Mouse (Mus musculus) liver, embryonic 15.5 days (tissue): ENCODE results near the gene Plekha5. TPM values are rescaled to one million over a fixed set of nuclear protein-coding genes. Genes with fewer than 3 reads are reported as not detected.

Experiments used
- ATAC-seq: fragments of 200-750 bp; cut with Nextera tagmentation; 2 replicates; pipeline ENCODE4 v1.8.0; 2017; ENCODE audit warnings: moderate number of reproducible peaks, mild to moderate bottlenecking, moderate library complexity; ENCODE audit not compliant: insufficient read depth
- H3K27ac ChIP-seq: fragments of 300-500 bp; sonication (generic); replicated peaks from 2 replicates; pipeline ENCODE4 v1.5.1; 2015; ENCODE audit warnings: mild to moderate bottlenecking, inconsistent platforms
- H3K27me3 ChIP-seq: fragments of 300-500 bp; sonication (generic); 2 replicates; pipeline ENCODE4 v1.6.1; 2015; ENCODE audit warnings: mild to moderate bottlenecking, inconsistent platforms
- H3K36me3 ChIP-seq: fragments of 300-500 bp; sonication (generic); replicated peaks from 2 replicates; pipeline ENCODE4 v1.6.1; 2015; ENCODE audit warnings: moderate library complexity, mild to moderate bottlenecking, inconsistent platforms
- H3K4me1 ChIP-seq: fragments of 300-500 bp; sonication (generic); replicated peaks from 2 replicates; pipeline ENCODE4 v1.6.1; 2015; ENCODE audit warnings: inconsistent platforms
- H3K4me2 ChIP-seq: fragments of 300-500 bp; sonication (generic); 2 replicates; pipeline ENCODE4 v1.6.1; 2015; ENCODE audit warnings: moderate library complexity, mild to moderate bottlenecking, inconsistent platforms
- H3K4me3 ChIP-seq: fragments of 300-500 bp; sonication (generic); replicated peaks from 2 replicates; pipeline ENCODE4 v1.5.1; 2015; ENCODE audit warnings: mild to moderate bottlenecking, inconsistent platforms
- H3K9ac ChIP-seq: fragments of 300-500 bp; sonication (generic); 2 replicates; pipeline ENCODE4 v1.6.1; 2015; ENCODE audit warnings: moderate library complexity, mild to moderate bottlenecking, inconsistent platforms
- H3K9me3 ChIP-seq: fragments of 300-500 bp; sonication (generic); replicated peaks from 2 replicates; pipeline ENCODE4 v1.6.1; 2016; ENCODE audit warnings: inconsistent platforms
- WGBS: fragments of 180-500 bp; shearing (Covaris S2); methylation state at CpG from one replicate; pipeline ENCODE4 v1.1.7; 2015; ENCODE audit warnings: mixed read lengths; ENCODE audit not compliant: insufficient replicate concordance; 5-methylcytosine and 5-hydroxymethylcytosine counted together
- polyA plus RNA-seq: library from polyadenylated mRNA; unstranded; fragments of >200 nt; fragmentation: Nextera tagmentation; extraction: Ambion mirVana; gene quantifications from 2 replicates; pipeline ENCODE4 v1.2.1, GENCODE M21; 2015

The Plekha5 gene
- polyA plus RNA-seq, 1 experiment from 2014 or later = 4.0 TPM

DNA sequence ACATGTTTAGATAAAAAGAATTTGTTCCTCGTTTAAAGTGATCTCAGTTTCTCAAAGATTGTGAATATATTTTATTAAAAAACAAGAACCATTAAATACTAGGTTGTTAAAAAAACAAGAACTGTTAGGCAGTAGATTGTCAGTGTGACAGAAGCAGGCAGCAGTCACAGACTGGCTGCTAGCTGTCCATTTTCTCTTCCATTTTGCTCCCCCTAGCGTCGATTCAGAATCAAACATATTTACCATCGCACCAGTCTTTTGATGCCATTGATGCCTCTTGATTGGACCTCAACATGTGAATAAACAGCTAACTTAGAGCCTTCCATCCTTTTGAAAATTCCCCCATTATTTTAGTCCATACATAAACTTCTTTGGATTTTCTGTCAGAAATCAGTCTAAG, 130.4 kb downstream of the Plekha5 start:
- no peaks in the 10 kb centered on the region for H3K4me1 ChIP-seq
- H3K9ac ChIP-seq = no peak overlapping the region
- no peaks in the 10 kb centered on the region; the same call in 1 of the 2 replicates for H3K36me3 ChIP-seq
- H3K4me2 ChIP-seq = no peak overlapping the region
- H3K9me3 ChIP-seq = no peaks in the 10 kb centered on the region
- 64% methylated on average over 4 of the region's 4 CpGs for WGBS
- no peaks in the 10 kb centered on the region for H3K27me3 ChIP-seq
- no peak for ATAC-seq
- no peak overlapping the region for H3K4me3 ChIP-seq
- no peak overlapping the region for H3K27ac ChIP-seq

DNA sequence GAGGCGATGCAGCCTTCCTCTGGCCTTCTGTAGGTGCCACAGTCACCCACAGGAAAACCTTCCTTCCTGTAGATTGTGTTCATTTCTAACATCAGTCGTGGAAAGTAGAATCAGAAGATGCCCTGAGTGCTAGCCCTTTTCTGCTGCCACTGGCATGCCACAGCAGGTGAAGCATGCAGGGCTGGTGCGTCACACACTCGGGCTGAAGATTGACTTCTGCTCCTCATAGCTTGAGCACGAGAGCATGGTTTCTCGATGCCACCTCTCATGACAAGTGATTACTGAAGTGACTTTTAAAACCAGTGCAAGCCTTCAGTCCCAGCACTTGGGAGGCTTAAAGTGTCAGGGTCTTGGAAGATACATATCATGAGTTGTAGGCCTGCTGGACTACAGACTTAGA, 135.6 kb downstream of the Plekha5 start:
- no peak overlapping the region for H3K4me2 ChIP-seq
- no peak overlapping the region for H3K27ac ChIP-seq
- no peaks in the 10 kb centered on the region for H3K36me3 ChIP-seq
- no peak overlapping the region for H3K9ac ChIP-seq
- ATAC-seq = no peak
- H3K4me3 ChIP-seq = no peak overlapping the region
- H3K9me3 ChIP-seq = no peaks in the 10 kb centered on the region
- no peaks in the 10 kb centered on the region for H3K27me3 ChIP-seq
- 62% methylated on average over 6 of the region's 6 CpGs for WGBS
- peaks cover 6% of the 10 kb centered on the region; the same call in 1 of the 2 replicates for H3K4me1 ChIP-seq

DNA sequence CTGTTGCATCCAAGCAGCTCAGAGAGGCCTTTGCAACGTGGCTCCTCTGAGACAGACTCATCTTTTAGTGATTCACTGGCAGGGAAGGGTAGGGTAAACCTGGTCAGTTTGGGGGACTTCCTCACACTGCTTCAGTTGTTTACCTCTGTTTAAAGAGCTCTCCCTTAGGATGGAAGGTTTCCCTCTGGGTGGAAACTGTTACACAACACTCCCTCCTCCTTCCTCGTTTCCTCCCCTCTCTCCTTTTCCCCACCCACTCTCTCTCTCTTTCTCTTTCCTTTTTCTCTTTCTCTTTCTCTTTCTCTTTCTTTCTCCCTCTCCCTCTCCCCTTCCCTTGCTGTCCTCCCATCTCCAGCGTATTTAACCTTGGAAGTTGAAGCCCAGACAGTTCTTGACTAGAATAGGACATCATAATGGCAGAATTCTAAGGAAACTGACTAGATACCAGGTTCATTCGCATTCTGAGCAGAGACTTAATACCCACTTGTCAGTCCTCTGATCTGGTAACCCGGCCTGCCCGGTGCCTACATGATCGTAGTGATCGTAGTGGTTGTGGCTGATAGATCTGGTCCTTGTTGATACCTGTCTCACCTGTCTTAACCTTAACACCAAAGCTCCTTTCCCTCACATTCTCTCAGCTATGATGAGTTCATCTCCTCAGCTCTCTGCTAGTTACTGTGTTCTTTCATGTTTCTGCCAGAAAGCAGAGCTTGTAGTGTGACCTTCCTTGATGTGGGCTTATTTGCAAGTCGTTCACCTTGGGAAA, 137.5 kb downstream of the Plekha5 start:
- Histone ChIP-seq H3K4me2 (no peak overlapping the region), H3K27ac (no peak overlapping the region), H3K9me3 (no peaks in the 10 kb centered on the region), H3K4me1 (peaks cover 6% of the 10 kb centered on the region; the same call in 1 of the 2 replicates), H3K9ac (no peak overlapping the region), H3K27me3 (no peaks in the 10 kb centered on the region), H3K4me3 (no peak overlapping the region), H3K36me3 (no peaks in the 10 kb centered on the region)
- WGBS = 63% methylated on average over 9 of the region's 9 CpGs
- ATAC-seq = no peak

DNA sequence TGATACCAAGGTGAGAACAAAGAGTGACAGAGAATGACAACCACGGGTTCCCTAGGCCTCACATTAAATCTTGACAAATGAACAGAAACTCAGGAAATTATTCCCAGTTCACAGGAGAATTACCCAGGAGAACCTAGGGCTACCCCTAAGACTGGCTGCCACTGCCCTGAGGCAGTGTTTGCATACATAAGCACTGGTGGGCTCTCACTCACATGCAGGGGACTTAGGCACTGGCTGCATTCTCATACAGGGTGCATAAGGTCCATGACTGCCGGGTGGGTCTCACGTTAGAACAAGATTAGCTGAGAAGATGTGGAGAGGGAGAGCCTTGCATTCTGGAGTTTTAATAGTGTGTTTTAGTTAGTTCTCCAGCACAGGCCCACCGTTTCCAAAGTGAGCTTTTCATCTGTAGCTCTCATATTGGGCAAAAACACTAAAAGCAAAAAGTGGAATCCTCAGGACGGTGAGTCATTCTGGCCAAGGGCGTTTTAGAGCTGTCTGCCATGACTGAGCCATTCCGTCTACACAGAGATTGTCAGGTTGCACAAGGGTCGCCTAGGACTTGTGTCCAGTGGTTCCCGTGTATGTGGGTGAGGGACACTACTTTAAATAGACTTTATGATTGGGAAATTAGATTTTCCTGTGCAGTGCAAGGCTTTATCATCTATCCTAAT, 138.2 kb downstream of the Plekha5 start:
- Histone ChIP-seq H3K36me3 (no peaks in the 10 kb centered on the region), H3K4me3 (no peak overlapping the region), H3K27ac (no peak overlapping the region), H3K4me1 (peaks cover 6% of the 10 kb centered on the region; the same call in 1 of the 2 replicates), H3K4me2 (no peak overlapping the region), H3K9me3 (no peaks in the 10 kb centered on the region), H3K27me3 (no peaks in the 10 kb centered on the region), H3K9ac (no peak overlapping the region)
- WGBS = 66% methylated on average over 9 of the region's 9 CpGs
- no peak for ATAC-seq

DNA sequence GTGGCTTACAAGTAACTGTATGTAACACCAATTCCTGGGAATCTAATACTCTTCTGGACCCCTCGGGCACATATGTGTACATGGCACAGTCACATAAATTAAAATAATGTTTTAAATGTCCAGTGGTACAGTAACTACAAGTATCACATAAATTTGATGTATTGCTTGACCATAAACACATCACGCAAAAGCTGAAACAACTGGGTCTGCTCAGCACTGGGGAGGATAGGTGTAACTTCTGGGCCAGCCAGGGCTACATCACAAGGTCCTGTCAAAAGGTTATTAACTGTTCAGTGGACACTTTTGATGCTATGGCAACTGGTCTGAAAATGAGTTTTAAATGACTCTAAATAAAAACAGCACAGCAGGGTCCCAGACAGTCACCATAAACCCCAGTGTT, 143.3 kb downstream of the Plekha5 start:
- no peaks in the 10 kb centered on the region for H3K27me3 ChIP-seq
- WGBS = 81% methylated on average over 2 of the region's 2 CpGs
- ATAC-seq = no peak
- H3K4me2 ChIP-seq = no peak overlapping the region
- H3K4me3 ChIP-seq = no peak overlapping the region
- no peak overlapping the region for H3K9ac ChIP-seq
- no peaks in the 10 kb centered on the region for H3K4me1 ChIP-seq
- no peak overlapping the region for H3K27ac ChIP-seq
- H3K9me3 ChIP-seq = no peaks in the 10 kb centered on the region
- no peaks in the 10 kb centered on the region for H3K36me3 ChIP-seq

DNA sequence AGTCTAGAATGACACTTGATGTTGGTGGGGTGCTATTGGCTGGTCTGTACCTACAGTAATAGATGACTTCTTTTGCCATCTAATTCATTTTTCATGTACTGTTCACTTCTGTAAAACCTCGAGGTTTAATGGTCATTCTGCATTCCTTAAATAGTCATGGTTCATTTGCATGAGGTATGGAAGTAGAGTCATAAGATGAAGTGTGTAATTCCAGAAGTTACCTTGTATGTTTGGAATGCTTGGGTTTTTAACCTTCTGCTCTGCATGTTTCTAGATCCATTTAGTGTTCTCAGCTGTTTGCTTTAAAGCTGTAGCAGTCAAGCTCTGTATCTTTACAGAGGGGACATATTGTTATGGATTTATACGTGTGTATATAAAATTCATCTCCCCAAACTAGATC, 144.0 kb downstream of the Plekha5 start:
- Histone ChIP-seq H3K9me3 (no peaks in the 10 kb centered on the region), H3K27me3 (no peaks in the 10 kb centered on the region), H3K36me3 (no peaks in the 10 kb centered on the region), H3K27ac (no peak overlapping the region), H3K4me3 (no peak overlapping the region), H3K4me1 (no peaks in the 10 kb centered on the region), H3K9ac (no peak overlapping the region), H3K4me2 (no peak overlapping the region)
- 44% methylated on average over 2 of the region's 2 CpGs for WGBS
- no peak for ATAC-seq

DNA sequence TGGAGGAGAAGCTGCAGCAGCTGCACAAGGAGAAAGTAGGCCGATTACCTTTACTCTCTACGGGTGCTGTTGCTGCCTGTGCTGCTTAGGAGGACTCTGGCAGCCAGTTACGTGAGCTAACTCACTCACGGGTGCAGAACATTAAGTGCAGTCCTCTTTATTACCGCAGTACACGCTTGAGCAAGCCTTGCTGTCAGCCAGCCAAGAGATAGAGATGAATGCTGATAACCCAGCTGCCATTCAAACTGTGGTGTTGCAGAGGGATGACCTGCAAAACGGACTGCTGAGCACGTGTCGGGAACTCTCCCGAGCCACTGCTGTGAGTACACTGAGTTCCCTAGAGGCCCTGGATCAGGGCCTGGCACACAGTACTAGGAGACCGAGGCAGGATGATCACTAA, 146.3 kb downstream of the Plekha5 start:
- Histone ChIP-seq H3K27me3 (no peaks in the 10 kb centered on the region), H3K4me2 (no peak overlapping the region), H3K27ac (0 out of 2 replicates have a peak overlapping the region, but pooled peaks have one; percentile 14), H3K9me3 (no peaks in the 10 kb centered on the region), H3K9ac (no peak overlapping the region), H3K4me3 (no peak overlapping the region), H3K36me3 (0 out of 2 replicates have a peak, but pooled peaks cover 3% of the 10 kb centered on the region), H3K4me1 (no peaks in the 10 kb centered on the region)
- peak; percentile 87 for ATAC-seq
- 67% methylated on average over 11 of the region's 11 CpGs for WGBS

DNA sequence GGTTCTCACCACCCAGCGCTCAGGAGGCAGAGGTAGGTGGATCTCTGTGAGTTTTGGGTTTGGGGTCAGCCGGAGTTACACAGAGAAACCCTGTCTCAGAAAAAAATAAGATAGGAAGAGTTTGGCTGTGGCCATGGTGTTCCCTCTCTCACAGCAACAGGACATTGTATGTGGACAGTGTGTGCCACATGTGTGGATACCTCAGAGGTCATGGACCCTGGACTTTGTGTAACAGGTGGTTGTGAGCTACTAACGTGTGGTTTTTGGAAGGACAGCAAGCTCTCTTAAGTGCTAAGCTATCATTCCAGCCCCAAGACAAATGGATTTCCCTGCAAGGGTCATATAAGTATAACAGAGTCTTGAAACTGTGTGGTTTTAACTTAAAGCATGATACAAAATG, 151.1 kb downstream of the Plekha5 start:
- Histone ChIP-seq H3K4me2 (no peak overlapping the region), H3K9me3 (no peaks in the 10 kb centered on the region), H3K36me3 (0 out of 2 replicates have a peak, but pooled peaks cover 3% of the 10 kb centered on the region), H3K27ac (no peak overlapping the region), H3K27me3 (no peaks in the 10 kb centered on the region), H3K9ac (no peak overlapping the region), H3K4me3 (no peak overlapping the region), H3K4me1 (no peaks in the 10 kb centered on the region)
- ATAC-seq = no peak
- WGBS = 67% methylated on average over 3 of the region's 3 CpGs

DNA sequence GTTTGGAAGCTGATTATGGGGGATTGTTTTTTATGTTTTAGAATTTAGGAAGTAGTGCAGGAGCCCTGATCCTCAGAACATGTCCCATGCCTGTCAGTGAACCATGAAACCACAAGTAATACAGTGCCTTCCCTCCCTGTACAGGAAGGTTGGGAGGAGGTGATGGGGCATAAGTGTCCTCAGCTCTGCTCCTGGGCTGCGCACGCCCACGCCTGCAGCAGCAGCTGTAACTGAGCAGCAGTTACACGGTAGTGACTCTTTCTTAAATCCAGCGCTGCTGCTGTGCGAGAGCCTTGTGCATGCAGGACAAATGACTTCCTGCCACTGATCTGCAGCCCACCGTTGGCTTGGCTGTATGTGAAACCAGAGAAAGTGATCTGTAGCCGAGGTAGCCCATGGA, 152.3 kb downstream of the Plekha5 start:
- no peaks in the 10 kb centered on the region for H3K4me1 ChIP-seq
- H3K27me3 ChIP-seq = no peaks in the 10 kb centered on the region
- H3K36me3 ChIP-seq = 0 out of 2 replicates have a peak, but pooled peaks cover 3% of the 10 kb centered on the region
- no peak for ATAC-seq
- no peak overlapping the region for H3K4me3 ChIP-seq
- H3K9ac ChIP-seq = no peak overlapping the region
- no peak overlapping the region for H3K27ac ChIP-seq
- 50% methylated on average over 8 of the region's 8 CpGs for WGBS
- H3K4me2 ChIP-seq = no peak overlapping the region
- no peaks in the 10 kb centered on the region for H3K9me3 ChIP-seq

DNA sequence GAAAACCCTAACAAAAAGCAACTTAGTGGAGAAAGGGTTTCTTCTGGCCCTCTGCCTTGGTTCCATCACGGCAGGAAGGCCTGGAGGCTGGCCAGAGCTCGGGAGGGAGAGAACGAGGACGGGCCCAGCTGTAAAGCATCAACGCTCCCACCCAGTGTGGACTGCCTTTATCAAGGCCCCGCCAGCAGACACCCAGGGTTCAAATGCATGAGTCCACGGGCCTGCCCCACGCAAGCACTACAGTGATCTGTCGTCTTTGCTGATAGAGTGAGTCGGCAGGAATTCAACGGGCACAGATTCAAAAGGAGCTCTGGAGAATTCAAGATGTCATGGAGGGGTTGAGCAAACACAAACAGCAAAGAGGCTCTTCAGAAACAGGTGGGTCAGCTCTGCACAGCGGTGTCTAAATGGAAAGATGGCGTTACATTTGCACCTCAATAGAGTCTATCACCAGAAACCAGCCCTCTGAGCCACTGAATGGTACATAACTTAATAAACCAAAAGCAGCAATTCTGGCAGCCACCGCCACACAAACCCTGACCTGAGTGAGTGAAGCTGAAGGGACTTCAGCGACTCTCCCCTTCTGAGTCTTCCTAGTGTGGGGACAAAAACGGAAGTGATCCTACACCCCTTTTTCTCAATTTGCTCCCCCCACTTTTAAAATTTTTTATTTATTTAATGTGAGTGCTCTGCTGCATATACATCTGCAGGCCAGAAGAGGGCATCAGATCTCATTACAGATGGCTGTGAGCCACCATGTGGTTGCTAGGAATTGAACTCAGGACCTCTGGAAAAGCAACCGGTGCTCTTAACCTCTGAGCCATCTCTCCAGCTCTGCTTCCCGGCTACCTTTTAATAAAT, 153.3 kb downstream of the Plekha5 start:
- Histone ChIP-seq H3K4me3 (no peak overlapping the region), H3K27ac (no peak overlapping the region), H3K4me1 (no peaks in the 10 kb centered on the region), H3K9me3 (no peaks in the 10 kb centered on the region), H3K36me3 (0 out of 2 replicates have a peak, but pooled peaks cover 3% of the 10 kb centered on the region), H3K27me3 (no peaks in the 10 kb centered on the region), H3K9ac (no peak overlapping the region), H3K4me2 (no peak overlapping the region)
- no peak for ATAC-seq
- whole genome bisulfite sequencing = 61% methylated on average over 18 of the region's 18 CpGs

DNA sequence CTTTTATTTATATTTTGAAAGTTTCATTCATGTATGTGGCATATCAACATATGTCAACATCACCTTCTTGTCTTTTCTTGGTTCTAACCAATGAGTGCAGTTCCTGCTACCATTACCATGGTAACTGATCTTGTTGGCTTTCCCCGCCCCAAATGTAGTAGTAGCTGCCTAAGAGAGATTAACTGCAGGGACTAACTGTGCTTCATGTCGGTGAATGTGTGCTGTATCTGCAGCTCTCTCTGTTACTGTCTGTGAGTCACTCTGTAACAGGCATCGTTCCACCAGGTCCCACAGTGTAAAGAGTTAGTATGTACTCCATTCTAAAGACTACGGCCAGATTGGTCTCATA, 153.9 kb downstream of the Plekha5 start:
- H3K27ac ChIP-seq = no peak overlapping the region

More for the DNA sequence above, 153.9 kb downstream of the Plekha5 start:
- no peaks in the 10 kb centered on the region for H3K27me3 ChIP-seq
- no peaks in the 10 kb centered on the region for H3K4me1 ChIP-seq
- ATAC-seq = no peak
- no peak overlapping the region for H3K4me2 ChIP-seq
- H3K9ac ChIP-seq = no peak overlapping the region
- no peak overlapping the region for H3K4me3 ChIP-seq
- WGBS = 57% methylated on average over 4 of the region's 4 CpGs
- H3K9me3 ChIP-seq = no peaks in the 10 kb centered on the region
- 0 out of 2 replicates have a peak, but pooled peaks cover 3% of the 10 kb centered on the region for H3K36me3 ChIP-seq
